In genomic region chr17:36168039-36168652, GRCm38 (mm10) we compare ENCODE assay signal across 8 mouse cellular contexts. TPM values are rescaled to one million over a fixed set of nuclear protein-coding genes. Genes with fewer than 3 reads are reported as not detected.
DNase-seq lines count a peak whose midpoint lies in the region; ATAC-seq and TF ChIP-seq lines count a peak whose summit lies in the region.

Gene Gm8909 (minus strand): TSS chr17:36168537.

- no peaks in the 10 kb centered on the region for H3K9me3 ChIP-seq in heart, embryonic 13.5 days
- no peaks in the 10 kb centered on the region for H3K9me3 ChIP-seq in embryonic facial prominence, embryonic 10.5 days
- H3K9me3 ChIP-seq in intestine, postnatal 0 days (ENCODE audit: control insufficient read depth), result no peaks in the 10 kb centered on the region
- H3K9me3 ChIP-seq in midbrain, embryonic 15.5 days, result no peaks in the 10 kb centered on the region

- H3K4me2 ChIP-seq in heart, embryonic 13.5 days, result peak within 1 kb of the TSS; percentile 70
- H3K4me2 ChIP-seq in intestine, postnatal 0 days (replicated peaks; ENCODE audit: low read depth), result peak within 1 kb of the TSS; percentile 83
- peak within 1 kb of the TSS; percentile 26 for H3K4me2 ChIP-seq in midbrain, embryonic 15.5 days

- peaks cover 11% of the 10 kb centered on the region for H3K4me1 ChIP-seq in heart, embryonic 13.5 days
- H3K4me1 ChIP-seq in embryonic facial prominence, embryonic 10.5 days, result peaks cover 10% of the 10 kb centered on the region
- no peaks in the 10 kb centered on the region for H3K4me1 ChIP-seq in intestine, postnatal 0 days (replicated peaks; ENCODE audit: control insufficient read depth, insufficient read depth, low read length)
- H3K4me1 ChIP-seq in midbrain, embryonic 15.5 days, result 0 out of 2 replicates have a peak, but pooled peaks cover 5% of the 10 kb centered on the region

- peaks cover 85% of the 10 kb centered on the region for H3K27me3 ChIP-seq in heart, embryonic 13.5 days (replicated peaks)
- peaks cover 90% of the 10 kb centered on the region for H3K27me3 ChIP-seq in embryonic facial prominence, embryonic 10.5 days (replicated peaks; ENCODE audit: low read depth, poor library complexity, severe bottlenecking)
- 0 out of 2 replicates have a peak, but pooled peaks cover 14% of the 10 kb centered on the region for H3K27me3 ChIP-seq in intestine, postnatal 0 days (replicated peaks; ENCODE audit: control insufficient read depth, insufficient read depth, low read length)
- peaks cover 68% of the 10 kb centered on the region for H3K27me3 ChIP-seq in midbrain, embryonic 15.5 days (replicated peaks)

- H3K9ac ChIP-seq in heart, embryonic 13.5 days, result peak within 1 kb of the TSS; percentile 40; the same call in 1 of the 2 replicates
- H3K9ac ChIP-seq in intestine, postnatal 0 days (ENCODE audit: low read depth, low read length), result peak within 1 kb of the TSS; percentile 31; the same call in 1 of the 2 replicates
- no peak within 1 kb of the TSS for H3K9ac ChIP-seq in midbrain, embryonic 15.5 days

- no peak within 1 kb of the TSS for H3K27ac ChIP-seq in heart, embryonic 13.5 days (replicated peaks)
- H3K27ac ChIP-seq in embryonic facial prominence, embryonic 10.5 days (replicated peaks), result no peak within 1 kb of the TSS
- peak within 1 kb of the TSS; percentile 75 for H3K27ac ChIP-seq in intestine, postnatal 0 days (ENCODE audit: low read depth, low read length)
- no peak within 1 kb of the TSS for H3K27ac ChIP-seq in midbrain, embryonic 15.5 days

- DNase-seq in heart, postnatal 4 days, result no peak
- DNase-seq in embryonic facial prominence, embryonic 10.5 days (ENCODE audit: low spot score), result peak; percentile 30
- DNase-seq in frontal cortex, postnatal 36 days (ENCODE audit: low spot score in 2 of 2), result no peak
- no peak for DNase-seq in gastrocnemius, postnatal 25 days
- DNase-seq in urinary bladder, postnatal 10 days (ENCODE audit: low spot score), result no peak

- WGBS in heart, embryonic 13.5 days, result 3% methylated on average over 63 of the region's 63 CpGs
- 2% methylated on average over 63 of the region's 63 CpGs for WGBS in embryonic facial prominence, embryonic 10.5 days
- WGBS in intestine, postnatal 0 days, result 1% methylated on average over 59 of the region's 63 CpGs
- WGBS in midbrain, embryonic 15.5 days, result 2% methylated on average over 63 of the region's 63 CpGs

- H3K36me3 ChIP-seq in heart, embryonic 13.5 days, result no peaks in the 10 kb centered on the region
- no peaks in the 10 kb centered on the region for H3K36me3 ChIP-seq in embryonic facial prominence, embryonic 10.5 days (replicated peaks)
- H3K36me3 ChIP-seq in intestine, postnatal 0 days (ENCODE audit: control insufficient read depth, insufficient read depth), result no peaks in the 10 kb centered on the region
- H3K36me3 ChIP-seq in midbrain, embryonic 15.5 days (replicated peaks), result no peaks in the 10 kb centered on the region

- ATAC-seq in heart, embryonic 13.5 days (ENCODE audit: extremely low read depth, insufficient number of reproducible peaks, low FRiP score, low TSS enrichment), result no peak
- ATAC-seq in intestine, postnatal 0 days, result peak; percentile 84
- ATAC-seq in midbrain, embryonic 15.5 days (replicated peaks), result no peak

- H3K4me3 ChIP-seq in heart, embryonic 13.5 days, result peak within 1 kb of the TSS; percentile 53
- peak within 1 kb of the TSS; percentile 43 for H3K4me3 ChIP-seq in embryonic facial prominence, embryonic 10.5 days
- H3K4me3 ChIP-seq in intestine, postnatal 0 days (ENCODE audit: low read depth, low read length), result peak within 1 kb of the TSS; percentile 52
- H3K4me3 ChIP-seq in midbrain, embryonic 15.5 days, result peak within 1 kb of the TSS; percentile 15

- no peak for TF ChIP-seq CTCF in intestine, postnatal 0 days (IDR thresholded peaks at IDR 0.05; ENCODE audit: low read depth)

RNA-seq across cellular contexts. Expression of gene Gm8909, which starts in this region (rescaled TPM):
- 1.3 and 1.9 TPM in 2 replicates for polyA plus RNA-seq in heart, embryonic 13.5 days (2015; fragmentation: Nextera tagmentation; extraction: Ambion mirVana)
- total RNA-seq in heart, postnatal 4 days (2021), result not detected
- polyA plus RNA-seq in embryonic facial prominence, embryonic 10.5 days (2016; fragmentation: Nextera tagmentation; extraction: Ambion mirVana), result 0.11 TPM in 1 of 2 replicates, not detected in the other
- polyA plus RNA-seq in intestine, postnatal 0 days (2015; fragmentation: Nextera tagmentation; extraction: Ambion mirVana), result 28.7 and 31.1 TPM in 2 replicates
- polyA plus RNA-seq in midbrain, embryonic 15.5 days (2015; fragmentation: Nextera tagmentation; extraction: Ambion mirVana), result not detected in 2 replicates
- not detected for total RNA-seq in gastrocnemius, postnatal 25 days (2021)

Comparison
In these comparisons a context has a peak if more than half of its experiments do, and no peak if none do; other contexts are left out.
1. RNA of gene Gm8909 (polyA plus RNA-seq): 28.7 to 31.1 TPM in intestine, postnatal 0 days; 1.3 to 1.9 TPM in heart, embryonic 13.5 days, 0.11 TPM in embryonic facial prominence, embryonic 10.5 days and not detected in midbrain, embryonic 15.5 days; every median in the first group is over 10 times any median in the second.
2. Peak in DNase-seq and H3K4me3 ChIP-seq in embryonic facial prominence, embryonic 10.5 days; RNA of the gene not detected or under 1 TPM.
3. H3K4me2 ChIP-seq: peak in every context shown above with its lines; median percentile 83 in intestine, postnatal 0 days; 70 in heart, embryonic 13.5 days; 26 in midbrain, embryonic 15.5 days.
4. Peak in every context shown above with its lines, with median percentiles within 50 percentile points of each other: H3K4me3 ChIP-seq.